Mouse (Mus musculus): Measurements from ENCODE around the gene Mto1.

GRCm38 (mm10) chr9:78442237-78442578 is 5.8 kb upstream of the Mto1 start:
- TF ChIP-seq CTCF (IDR thresholded peaks at IDR 0.05; ENCODE audit: low read depth) (no peak), EP300 (IDR thresholded peaks at IDR 0.05; ENCODE audit: low read depth) (no peak)

All from heart, postnatal 0 days (tissue).